Mouse (Mus musculus): ENCODE measurements around the gene Msrb1.
"Not testable (repeated sequence)": the region's sequence is repeated elsewhere in the genome, so short reads cannot be mapped to it uniquely, and the experiment has no call there.

Gene Msrb1

GRCm38 (mm10) chr17:24720616-24721015 lies 15.8 kb upstream of the Msrb1 start:
- not testable (repeated sequence) for DNase-seq

GRCm38 (mm10) chr17:24721383-24721955 lies 15.0 kb upstream of the Msrb1 start:
- not testable (repeated sequence) for DNase-seq

- no peak for DNase-seq
These were observed 14.1 kb upstream of the Msrb1 start for GRCm38 (mm10) chr17:24722220-24722924.

- DNase-seq, result no peak
These were observed 13.1 kb upstream of the Msrb1 start for GRCm38 (mm10) chr17:24723122-24723880.

GRCm38 (mm10) chr17:24723881-24724180 lies 12.6 kb upstream of the Msrb1 start:
- DNase-seq, result no peak

GRCm38 (mm10) chr17:24724184-24724583 lies 12.3 kb upstream of the Msrb1 start, which contains the start of gene Ndufb10:
Ndufb10 (minus strand) TSS chr17:24724478.
- DNase-seq, result peak; percentile 99

- DNase-seq, result no peak
These were observed 10.6 kb upstream of the Msrb1 start for GRCm38 (mm10) chr17:24725637-24726390.

GRCm38 (mm10) chr17:24727618-24728017 lies 8.8 kb upstream of the Msrb1 start, which contains the start of gene Rpl3l:
Rpl3l (plus strand) TSS chr17:24727820.
- no peak for DNase-seq

GRCm38 (mm10) chr17:24728184-24728583 lies 8.3 kb upstream of the Msrb1 start:
- DNase-seq, result no peak

GRCm38 (mm10) chr17:24729067-24729466 lies 7.4 kb upstream of the Msrb1 start:
- no peak for DNase-seq

- DNase-seq, result no peak
These were observed 5.7 kb upstream of the Msrb1 start for GRCm38 (mm10) chr17:24730787-24731186.

- no peak for DNase-seq
These were observed 4.1 kb upstream of the Msrb1 start for GRCm38 (mm10) chr17:24732233-24732935.

- DNase-seq, result no peak
These were observed 2.9 kb upstream of the Msrb1 start for GRCm38 (mm10) chr17:24733434-24734050.

- no peak for DNase-seq
These were observed 1.9 kb upstream of the Msrb1 start for GRCm38 (mm10) chr17:24734513-24734912.

GRCm38 (mm10) chr17:24735446-24735845 lies 996 bp upstream of the Msrb1 start:
- DNase-seq, result no peak

GRCm38 (mm10) chr17:24737135-24737810 lies 831 bp downstream of the Msrb1 start:
- no peak for DNase-seq

GRCm38 (mm10) chr17:24738238-24738637 lies 1.8 kb downstream of the Msrb1 start:
- DNase-seq, result no peak

- DNase-seq, result no peak
These were observed 3.5 kb downstream of the Msrb1 start for GRCm38 (mm10) chr17:24739926-24740325.

GRCm38 (mm10) chr17:24742307-24742706 lies 5.9 kb downstream of the Msrb1 start:
- DNase-seq, result no peak

- DNase-seq, result no peak
These were observed 7.5 kb downstream of the Msrb1 start for GRCm38 (mm10) chr17:24743896-24744295.

- no peak for DNase-seq
These were observed 7.9 kb downstream of the Msrb1 start for GRCm38 (mm10) chr17:24744381-24744780.
